Mouse (Mus musculus): ENCODE data around the gene Usp29.
A peak's percentile ranks its signal among the peaks of the same experiment; 100 is the strongest.

Usp29 gene

DNA sequence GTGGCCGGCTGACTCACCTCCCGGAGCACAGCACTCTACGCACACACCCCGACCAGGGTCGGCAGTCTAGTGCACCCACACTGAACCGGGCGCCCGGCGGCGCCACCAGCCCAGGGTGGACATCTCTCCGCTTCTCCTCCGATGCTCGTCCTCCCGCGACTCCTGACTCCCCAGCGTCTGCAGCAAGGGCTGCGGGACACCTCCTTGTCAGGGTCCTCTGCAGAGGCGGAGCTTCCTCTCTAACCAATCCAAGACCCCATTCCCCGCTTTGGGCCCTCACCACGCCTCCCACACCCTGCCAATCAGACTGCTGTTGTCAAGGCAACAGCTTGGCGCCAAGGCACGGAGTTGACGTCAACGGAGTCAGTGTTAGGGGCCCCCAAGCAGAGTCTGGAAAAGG lies at the start of gene Usp29, which contains the start of gene Peg3:
Usp29 (plus strand) TSS at position 338 of the 400 bp plus-strand sequence.
Peg3 (minus strand) TSS at position 191 of the 400 bp plus-strand sequence.
- peak; percentile 85 for DNase-seq (ENCODE audit: low read depth)

DNA sequence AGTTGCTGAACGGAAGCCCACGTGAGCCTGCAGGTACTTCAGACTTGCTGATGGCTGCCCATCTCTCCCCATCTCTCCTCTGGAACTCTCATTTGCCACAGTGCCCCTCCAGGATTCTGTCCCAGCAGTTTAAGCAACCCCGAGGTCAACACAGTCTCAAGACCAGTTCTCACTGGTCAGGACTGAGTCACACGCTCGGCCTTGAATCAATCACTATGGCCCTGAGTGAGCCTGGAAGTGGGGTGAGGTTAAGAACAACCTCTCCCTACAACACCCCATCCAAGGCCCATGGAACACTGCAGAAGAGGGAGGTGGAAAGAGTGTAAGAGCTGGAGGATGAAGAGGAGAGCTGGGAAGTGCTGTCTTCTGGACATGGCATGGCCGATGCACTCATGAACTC lies 44.9 kb upstream of the Usp29 start:
- DNase-seq (ENCODE audit: low read depth) = no peak

DNA sequence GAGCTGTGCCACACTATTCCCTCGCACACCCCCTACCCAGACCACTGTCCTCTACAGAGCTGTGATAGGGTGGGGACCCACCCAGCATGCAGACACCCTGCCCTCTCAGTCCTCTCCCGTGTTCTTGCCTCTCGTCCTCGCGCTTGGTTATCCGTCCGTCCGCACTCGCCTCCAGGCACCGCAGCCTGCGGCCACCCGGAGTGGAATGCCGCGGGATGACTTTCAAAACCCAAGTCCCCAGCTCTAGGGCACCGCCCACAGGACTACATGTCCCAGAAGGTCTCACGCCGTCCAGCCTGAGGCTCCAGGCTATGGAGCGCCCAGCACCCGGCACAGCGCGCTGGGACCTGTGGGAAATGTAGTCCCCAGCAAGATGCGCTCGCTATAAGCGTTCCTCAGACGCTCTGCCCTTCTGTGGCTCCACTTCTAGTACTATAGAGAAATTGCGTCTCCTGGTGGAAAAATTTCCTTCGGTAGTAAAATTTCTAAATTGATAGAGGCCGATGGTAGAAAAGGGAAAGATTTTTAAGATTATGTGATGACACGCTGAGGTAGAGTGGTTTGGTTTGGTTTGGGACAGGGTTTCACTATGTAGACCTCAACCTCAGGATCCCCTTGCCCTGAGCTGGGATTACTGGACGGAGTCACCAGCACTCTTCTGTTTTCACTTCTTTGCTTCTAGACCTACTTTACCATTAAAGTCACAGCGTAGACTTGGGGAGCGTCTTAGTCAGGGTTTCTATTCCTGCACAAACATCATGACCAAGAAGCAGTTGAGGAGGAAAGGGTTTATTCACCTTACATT lies 33.9 kb upstream of the Usp29 start, which contains the start of gene Zim1:
Zim1 (minus strand) TSS at position 210 of the 805 bp plus-strand sequence.
- DNase-seq (ENCODE audit: low read depth) = peak; percentile 3

DNA sequence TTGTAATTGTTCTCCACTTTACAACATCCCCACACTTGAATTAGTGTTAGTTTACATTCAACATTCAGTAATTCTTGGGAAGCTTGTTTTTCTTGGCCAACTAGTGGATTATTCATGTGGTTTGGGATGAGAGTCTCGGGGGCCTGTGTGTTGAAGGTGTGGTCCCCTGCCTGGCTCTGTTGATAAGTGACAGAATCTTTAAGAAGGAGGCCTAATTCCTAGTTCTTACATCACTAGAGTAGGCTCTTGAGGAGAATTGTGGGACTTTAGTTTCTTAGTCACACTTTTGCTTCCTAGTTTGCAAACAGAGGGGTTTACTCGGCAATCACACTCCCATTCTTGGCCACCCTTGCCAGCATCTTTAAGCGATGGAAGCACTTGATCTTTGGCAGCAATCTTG lies 31.1 kb upstream of the Usp29 start:
- DNase-seq (ENCODE audit: low read depth) = no peak

DNA sequence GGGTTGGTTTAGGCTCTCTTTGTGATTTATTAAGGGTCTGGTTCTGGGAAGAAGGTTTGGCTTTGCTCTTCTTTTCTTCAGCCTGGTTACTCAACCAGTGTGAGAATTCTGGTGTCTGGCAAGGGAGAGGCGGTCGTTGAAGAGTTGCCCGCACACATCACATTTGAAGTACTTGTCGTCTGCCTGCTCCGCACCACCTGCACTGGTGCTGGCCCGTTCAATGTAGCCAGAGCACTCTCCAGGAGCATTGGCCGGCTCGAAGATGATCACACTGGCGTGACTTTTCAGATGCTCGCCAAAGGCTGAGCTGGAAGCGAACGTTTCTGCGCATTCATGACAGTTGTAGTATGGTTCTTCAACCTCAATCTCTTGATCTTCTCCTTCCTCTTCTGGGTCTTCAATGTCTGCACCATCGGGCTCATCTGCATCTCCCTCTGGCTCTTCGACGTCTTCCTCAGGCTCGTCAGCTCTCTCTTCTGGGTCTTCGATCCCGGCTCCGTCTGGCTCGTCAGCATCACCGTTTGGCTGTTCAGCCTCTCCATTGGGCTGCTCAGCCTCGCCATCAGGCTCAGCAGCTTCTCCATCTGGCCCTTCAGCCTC lies 22.9 kb upstream of the Usp29 start:
- no peak for DNase-seq (ENCODE audit: low read depth)

DNA sequence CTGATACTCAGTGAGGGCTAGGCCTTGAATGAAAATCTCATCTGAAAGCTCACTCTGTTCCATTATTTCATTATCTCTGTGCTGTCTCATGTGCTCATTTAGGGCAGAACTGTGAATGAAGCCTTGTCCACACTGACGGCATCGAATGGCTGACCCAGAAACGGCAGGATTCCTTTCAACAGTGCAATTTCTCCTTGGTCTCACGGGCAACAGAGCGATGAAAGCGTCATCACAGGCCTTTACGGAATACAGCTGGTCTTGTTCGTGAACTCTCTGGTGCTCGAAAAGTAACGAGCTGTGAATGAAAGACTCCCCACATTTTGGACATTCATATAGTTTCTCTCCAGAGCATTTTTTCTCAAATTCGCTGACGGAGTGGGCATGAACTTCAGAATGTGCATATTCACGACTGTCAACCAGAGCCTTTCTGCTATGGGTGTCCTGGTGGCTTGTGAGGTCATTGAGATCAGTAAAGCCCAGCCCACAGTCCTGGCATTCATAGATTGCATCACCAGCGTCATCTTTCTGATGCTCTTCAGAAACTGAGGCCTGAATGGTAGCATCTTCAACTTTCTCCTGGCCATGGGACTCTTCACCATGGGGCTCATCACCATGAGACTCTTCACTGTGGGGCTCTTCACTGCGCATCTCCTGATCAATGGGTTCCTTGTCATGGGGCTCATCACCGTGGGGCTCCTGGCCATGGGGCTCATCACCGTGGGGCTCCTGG lies 21.8 kb upstream of the Usp29 start:
- no peak for DNase-seq (ENCODE audit: low read depth)

DNA sequence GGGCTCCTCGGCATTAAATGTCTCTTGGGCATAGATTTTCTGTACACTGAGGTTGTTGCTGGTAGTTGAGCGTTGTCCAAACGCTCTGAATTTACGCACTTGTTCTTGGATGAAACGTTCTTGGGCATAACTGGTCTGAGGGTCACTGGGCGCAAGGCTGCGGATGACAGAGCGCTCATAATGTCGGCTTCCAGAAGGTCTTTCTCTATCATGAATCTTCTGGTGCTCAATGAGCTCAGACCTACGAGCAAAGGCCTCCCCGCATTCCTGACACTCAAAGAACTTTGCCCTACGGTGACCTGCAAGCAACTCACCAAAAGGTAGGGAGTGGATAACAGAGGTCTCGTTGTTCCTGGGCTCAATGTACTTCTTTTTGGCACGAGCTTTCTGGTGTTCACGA lies 21.0 kb upstream of the Usp29 start:
- DNase-seq (ENCODE audit: low read depth) = no peak

DNA sequence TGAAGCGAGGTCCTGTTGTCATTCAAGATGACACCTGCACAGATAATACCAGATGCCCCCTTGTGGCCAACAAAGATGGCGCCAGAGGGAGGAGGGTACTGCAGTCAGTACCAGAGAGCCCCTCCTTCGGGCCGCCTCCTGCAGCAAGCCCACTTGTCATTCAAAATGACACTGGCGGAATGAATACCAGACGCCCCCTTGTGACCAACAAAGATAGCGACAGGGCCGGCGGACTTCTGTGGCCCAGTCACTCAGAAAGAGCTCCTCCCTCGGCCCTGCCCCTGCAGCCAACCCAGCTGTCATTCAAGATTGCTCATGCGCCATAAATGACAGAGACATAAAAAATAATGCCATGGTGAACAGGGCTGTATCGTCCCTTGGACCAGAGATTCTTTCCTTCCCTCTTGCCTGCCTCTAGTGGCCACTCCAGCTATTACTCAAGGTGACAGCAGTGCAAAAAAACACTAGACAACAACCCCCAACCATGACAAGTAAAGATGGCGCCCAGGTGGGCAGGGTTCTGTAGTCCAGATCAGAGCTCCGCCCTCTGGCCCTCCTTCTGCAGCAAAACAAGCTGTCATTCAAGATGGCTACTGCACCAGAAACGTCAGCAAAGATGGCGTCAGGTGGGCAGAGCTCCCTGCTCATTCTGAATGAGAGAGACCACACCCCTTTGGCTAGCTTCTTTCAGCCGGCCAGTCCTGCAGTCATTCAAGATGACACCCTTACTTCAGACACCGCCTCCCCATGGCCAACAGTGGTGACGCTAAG lies 2.8 kb upstream of the Usp29 start:
- DNase-seq (ENCODE audit: low read depth) = peak; percentile 91

DNA sequence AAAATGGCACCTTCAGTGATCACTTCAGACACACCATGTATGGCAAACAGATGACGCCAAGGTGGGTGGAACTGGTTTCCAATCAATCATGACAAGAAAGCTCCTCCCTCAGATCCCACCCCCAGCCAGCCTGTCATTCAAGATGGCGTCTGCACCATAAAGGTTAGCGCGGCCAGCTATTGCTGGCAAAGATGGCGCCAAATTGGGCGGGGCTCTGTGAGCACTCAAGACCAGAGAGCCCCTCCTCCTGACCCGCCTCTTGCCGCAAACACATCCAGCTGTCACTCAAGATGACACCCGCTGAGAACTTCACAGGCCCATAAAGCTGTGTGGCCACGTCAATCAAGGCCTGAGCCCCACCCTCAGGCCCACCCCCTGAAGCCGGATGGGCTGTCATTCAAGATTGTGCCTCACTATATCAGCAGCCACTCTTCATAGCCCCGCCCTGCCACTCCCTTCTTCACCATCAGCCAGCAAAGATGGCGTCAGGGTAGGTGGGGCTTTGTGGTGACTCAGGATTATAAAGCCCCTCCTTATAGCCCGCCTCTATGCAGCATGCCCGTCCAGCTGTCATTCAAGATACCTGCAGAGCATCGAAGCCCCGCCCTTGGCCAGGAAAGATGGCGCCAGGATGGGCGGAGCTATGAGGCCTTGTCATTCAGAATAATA lies 2.0 kb upstream of the Usp29 start:
- peak; percentile 96 for DNase-seq (ENCODE audit: low read depth)

DNA sequence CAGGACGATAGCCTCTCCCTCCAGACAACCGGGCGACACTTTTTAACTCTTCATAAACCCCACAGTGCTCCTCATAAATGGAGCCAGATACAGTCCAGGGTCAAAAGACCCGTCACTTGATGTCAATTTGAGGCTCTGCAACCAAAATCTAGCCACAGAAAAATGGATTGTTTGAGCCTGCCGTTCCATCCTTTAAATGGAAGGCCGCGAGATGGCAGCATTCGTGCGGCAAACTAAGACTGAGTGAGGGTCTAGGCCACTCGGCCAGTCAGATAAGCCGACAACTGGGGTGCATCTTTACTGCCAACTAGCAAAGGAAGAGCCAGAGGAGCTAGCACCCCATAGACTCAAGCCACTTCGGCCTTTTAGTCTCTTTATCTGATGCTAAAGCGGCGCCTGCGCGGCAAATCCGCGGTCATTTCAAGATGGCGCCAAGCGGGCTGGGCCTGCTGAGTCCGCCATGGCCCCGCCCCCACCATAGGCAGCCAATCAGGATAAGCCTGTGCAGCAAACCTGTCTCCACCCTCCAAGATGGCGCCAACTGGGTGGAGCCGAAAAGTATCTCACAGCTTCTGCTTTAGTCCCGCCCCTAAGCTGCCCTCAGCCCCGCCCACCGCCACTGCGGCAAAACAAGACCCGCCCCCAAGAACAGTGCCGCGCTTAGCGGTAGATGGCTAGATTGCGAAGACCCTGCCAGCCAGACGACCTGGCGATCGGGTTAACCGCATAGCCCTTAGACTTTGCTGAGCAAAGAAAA lies 1.1 kb upstream of the Usp29 start:
- DNase-seq (ENCODE audit: low read depth) = peak; percentile 97

DNA sequence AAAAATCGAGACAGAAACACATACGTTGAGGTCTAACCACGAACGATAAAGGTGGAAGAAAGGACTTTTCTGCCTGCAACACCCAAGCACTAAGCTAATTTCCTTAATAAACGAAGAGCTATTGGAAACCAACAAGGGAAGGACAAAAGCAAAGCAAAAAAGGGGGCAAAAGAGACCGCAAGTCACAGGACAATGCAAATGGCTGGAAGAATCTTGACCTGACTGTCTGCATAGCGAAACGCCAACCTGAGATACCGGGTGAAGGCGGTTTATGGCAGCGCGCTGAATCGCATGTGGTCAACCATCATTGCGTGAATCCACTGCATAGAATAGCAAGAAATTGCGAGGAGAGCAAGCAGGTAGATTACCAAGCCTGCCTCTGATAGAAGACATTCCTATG lies 423 bp downstream of the Usp29 start:
- peak; percentile 4 for DNase-seq (ENCODE audit: low read depth)

DNA sequence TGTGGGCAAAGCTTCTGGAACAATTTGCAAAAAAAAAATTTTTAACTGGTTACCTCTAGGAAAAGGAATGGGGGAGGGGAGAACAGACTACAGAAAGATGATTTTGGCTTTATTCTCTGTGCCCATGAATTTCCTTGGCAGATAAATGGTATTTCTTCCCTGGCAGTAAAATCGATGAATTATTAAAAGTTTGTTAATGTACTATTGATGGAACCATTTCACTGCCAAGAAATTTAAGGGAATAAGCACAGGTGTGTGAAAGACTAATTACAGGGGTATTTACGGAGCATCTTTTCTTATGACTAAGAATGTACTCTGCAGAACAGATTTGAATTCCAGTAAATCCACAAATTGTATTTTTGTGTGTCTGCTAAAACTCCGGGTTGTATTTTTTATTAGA lies 995 bp downstream of the Usp29 start:
- no peak for DNase-seq (ENCODE audit: low read depth)

DNA sequence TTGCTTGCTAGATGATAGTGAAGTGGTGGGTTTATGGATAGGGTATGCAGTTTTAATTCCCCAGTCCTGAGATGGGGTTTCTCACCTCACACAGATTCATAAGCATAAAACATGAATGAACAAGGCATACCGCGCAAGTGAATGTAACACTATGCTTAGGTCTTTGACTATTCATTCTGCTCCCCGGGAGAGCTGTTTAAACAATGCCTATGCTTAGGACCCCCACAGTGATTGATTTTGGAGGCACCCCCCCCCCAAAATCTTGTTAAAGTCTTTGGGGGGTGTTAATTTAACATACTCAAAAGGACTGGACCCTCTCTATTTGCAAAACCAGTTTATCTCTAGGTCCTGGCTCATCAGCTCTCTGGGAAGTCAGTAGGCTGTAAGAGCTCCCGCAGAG lies 1.6 kb downstream of the Usp29 start:
- no peak for DNase-seq (ENCODE audit: low read depth)

DNA sequence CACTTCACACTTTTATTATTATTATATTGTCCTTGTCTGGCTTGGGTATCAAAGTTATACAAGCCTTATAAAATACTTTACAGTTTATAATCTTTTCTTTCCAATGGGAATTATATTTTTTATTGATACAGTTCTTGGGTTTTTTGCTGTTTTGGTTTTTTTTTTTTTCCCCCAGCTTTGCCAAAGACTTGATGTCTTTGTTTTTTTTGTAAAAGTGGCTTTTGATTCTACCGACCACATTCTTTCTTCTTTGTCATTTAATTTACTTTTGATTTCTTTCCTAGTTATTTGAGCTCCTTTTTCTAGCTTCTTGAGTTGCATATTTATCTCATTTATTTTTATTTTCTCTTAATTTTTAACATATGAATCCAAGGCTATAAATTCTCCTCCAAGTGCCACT lies 5.7 kb downstream of the Usp29 start:
- DNase-seq (ENCODE audit: low read depth) = no peak

DNA sequence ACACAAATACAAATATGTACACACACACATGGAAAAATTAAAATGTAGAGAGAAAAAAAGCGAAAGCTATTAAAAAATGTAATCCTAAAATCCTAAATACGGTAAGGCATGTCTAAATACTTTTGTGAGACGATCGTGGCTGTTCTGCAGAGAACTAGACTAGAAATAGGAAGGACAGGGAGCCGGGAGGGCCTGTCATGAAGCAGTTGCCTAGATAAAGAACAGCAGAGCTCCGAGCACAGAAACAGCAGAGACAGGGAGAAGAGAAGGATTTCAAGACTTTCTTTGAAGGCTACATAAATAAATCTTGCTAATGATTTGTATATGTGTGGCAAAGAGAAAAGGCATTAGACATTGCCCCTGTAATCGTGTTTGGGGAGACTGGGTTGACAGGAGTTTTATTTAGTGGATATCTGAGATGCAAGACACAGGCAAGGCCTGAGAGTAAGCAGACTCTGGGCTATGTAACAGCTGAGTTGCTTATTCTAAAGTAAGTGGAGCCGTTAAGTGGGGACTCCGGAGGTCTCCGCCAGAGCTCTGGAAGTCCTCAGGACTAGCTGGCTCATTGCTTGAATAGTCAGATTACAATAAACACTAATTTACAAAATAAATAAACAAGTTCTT lies 14.0 kb downstream of the Usp29 start:
- DNase-seq (ENCODE audit: low read depth) = no peak

DNA sequence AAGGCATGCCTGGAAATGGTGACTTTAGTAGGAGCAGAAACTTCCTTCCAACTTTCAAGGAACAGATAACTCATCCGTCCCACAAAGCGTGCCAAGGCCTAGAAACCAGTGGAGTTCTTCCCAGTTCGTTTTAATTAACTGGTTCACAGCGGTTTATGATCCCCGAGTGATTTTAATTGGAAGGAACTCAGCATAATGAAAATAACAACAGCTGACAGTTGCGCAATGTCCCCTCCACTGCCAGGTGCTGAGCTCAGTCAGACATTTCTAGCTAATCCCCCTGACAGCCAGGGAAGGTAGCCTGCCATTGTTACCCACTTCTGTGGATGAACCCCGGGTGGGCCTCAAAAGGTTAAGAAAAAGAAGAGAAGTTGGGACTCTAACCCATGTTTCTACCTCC lies 18.8 kb downstream of the Usp29 start:
- no peak for DNase-seq (ENCODE audit: low read depth)

DNA sequence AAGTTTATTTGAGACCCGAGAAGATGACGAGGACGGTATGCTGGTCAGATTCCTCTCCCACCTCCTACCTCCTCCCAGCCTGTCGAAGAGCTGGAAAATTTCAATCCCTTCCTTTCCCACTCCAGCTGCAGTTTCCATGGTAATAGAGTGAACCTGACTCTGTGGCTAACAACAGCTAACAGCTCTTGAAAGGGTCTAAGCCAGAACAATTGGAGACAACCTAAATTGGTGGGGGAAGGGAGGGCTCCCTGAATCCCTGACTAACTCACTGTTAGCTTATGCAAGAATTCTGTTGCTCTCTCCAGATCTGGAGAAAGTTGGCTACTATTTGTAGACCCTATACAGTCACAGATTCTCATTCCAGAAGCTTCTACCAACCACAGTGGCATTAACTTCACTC lies 23.1 kb downstream of the Usp29 start:
- no peak for DNase-seq (ENCODE audit: low read depth)

DNA sequence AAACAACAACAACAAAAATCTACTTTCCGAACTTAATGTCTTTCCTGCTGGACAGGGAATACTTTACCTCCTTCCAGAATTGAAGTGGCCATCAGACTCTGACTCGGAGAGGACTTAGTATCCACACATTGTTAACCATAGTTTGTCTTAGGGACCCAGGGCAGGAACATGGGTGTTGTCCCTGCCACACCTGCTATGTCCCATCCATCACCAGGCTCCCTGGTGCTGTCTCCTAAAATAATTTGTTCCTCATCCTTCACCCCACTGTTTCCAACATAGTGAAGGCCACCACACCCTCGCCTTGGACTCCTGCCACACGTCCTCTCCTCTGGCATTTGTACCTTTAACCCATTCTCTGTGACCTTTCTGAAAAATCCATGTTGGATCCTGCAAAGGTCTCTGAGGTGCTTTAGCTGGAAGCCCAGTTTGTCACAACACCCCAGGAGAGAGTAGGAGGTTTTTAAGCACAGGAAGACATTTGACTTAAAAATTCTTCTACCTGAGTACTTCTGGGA lies 26.5 kb downstream of the Usp29 start:
- DNase-seq (ENCODE audit: low read depth) = no peak

DNA sequence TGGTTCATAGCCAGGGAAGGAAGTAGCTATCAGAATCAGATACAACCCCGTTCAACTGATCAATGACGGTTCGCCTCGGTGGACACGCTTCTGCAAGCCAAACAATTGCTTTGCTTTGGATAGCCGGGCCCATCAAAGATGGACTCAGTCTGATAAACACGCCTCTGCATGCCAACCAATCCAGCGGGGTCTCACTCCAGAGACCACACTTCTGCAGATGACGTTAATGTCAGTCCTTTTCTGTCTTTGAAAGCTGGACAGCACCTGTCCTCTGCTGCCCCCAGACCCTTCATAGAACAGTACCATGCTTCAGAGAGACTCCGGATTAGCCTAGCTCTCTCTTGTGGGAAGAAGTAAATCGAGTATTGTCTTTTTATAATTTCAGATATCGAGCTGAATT lies 29.3 kb downstream of the Usp29 start:
- no peak for DNase-seq (ENCODE audit: low read depth)

DNA sequence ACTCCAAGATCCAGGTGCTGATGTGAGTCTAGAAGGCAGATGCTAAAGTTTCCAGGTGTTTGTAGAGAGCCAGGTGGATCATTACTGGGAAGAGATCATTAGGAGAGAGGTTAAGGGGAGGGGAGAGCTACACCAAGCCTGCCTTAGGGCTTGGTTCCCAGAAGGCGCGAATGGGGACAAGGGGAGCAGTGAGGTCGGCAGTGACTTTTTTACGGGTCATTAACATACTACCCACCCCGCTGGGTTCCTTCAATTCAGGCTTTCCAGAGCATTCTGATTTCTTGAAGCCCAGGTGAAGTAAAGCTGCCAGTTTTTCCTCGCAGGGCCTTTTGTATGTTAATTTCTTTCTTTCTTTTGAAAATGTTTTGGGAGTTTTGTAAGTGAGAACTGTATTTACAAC lies 29.8 kb downstream of the Usp29 start:
- DNase-seq (ENCODE audit: low read depth) = no peak

Data from NIH3T3 (cell line).